Mouse (Mus musculus) forebrain, embryonic 10.5 days (tissue): ENCODE data around the gene Apol9b. TPM values are rescaled to one million over a fixed set of nuclear protein-coding genes. Genes with fewer than 3 reads are reported as not detected.
"Not testable (repeated sequence)": the region's sequence is repeated elsewhere in the genome, so short reads cannot be mapped to it uniquely, and the experiment has no call there.

ENCODE experiments used
- DNase-seq: peaks from one replicate; pipeline ENCODE4 v3.0.0-alpha.2; 2017; ENCODE audit warnings: low spot score; ENCODE audit errors: extremely low spot score
- H3K27ac ChIP-seq: fragments of 300-500 bp; sonication (generic); 2 replicates; pipeline ENCODE4 v1.5.1; 2016; ENCODE audit warnings: mild to moderate bottlenecking
- H3K27me3 ChIP-seq: fragments of 300-500 bp; sonication (generic); 2 replicates; pipeline ENCODE4 v1.6.1; 2016; ENCODE audit warnings: mild to moderate bottlenecking; ENCODE audit not compliant: poor library complexity, severe bottlenecking
- H3K36me3 ChIP-seq: fragments of 300-500 bp; sonication (generic); replicated peaks from 2 replicates; pipeline ENCODE4 v1.6.1; 2016; ENCODE audit warnings: mild to moderate bottlenecking, moderate library complexity
- H3K4me1 ChIP-seq: fragments of 300-500 bp; sonication (generic); 2 replicates; pipeline ENCODE4 v1.6.1; 2016
- H3K4me3 ChIP-seq: fragments of 300-500 bp; sonication (generic); 2 replicates; pipeline ENCODE4 v1.5.1; 2016; ENCODE audit warnings: mild to moderate bottlenecking, moderate library complexity
- H3K9me3 ChIP-seq: fragments of 300-500 bp; sonication (generic); 2 replicates; pipeline ENCODE4 v1.6.1; 2016; ENCODE audit warnings: mild to moderate bottlenecking, moderate library complexity
- WGBS: fragments of 180-500 bp; shearing (Covaris S2); methylation state at CpG from one replicate; pipeline ENCODE4 v1.1.7; 2016; 5-methylcytosine and 5-hydroxymethylcytosine counted together
- polyA plus RNA-seq: library from polyadenylated mRNA; unstranded; fragments of >200 nt; fragmentation: Nextera tagmentation; extraction: Ambion mirVana; gene quantifications from 2 replicates; pipeline ENCODE4 v1.2.1, GENCODE M21; 2016

The Apol9b gene
- polyA plus RNA-seq, 1 experiment from 2014 or later: not detected

GRCm38 (mm10) chr15:77731605-77732004 lies 2.8 kb downstream of the Apol9b start:
- no peak for DNase-seq
- H3K36me3 ChIP-seq: no peaks in the 10 kb centered on the region
- no peak overlapping the region for H3K27ac ChIP-seq
- no peaks in the 10 kb centered on the region for H3K4me1 ChIP-seq
- no peak overlapping the region for H3K4me3 ChIP-seq
- no peaks in the 10 kb centered on the region for H3K27me3 ChIP-seq
- H3K9me3 ChIP-seq: no peaks in the 10 kb centered on the region
- 87% methylated on average over 5 of the region's 5 CpGs for WGBS

DNA sequence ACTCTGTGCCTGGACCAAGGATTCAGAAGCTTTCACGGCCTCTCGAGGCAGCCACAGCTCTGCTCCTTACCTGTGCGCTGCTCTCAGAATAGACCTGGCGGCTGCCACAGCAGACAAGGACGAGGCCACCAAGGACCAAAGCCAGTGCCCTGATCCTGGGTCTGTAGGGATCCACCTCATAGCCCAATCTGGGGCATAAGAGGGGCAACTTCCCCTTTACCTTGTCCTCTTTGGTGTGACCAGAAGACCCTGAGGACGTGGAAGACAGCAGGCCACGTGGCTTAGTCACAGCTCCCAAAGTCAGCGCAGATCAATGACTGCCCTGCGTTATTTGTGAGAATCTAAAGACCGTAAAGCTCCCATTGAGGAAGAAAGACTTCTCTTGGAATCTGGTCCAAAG lies 4.0 kb downstream of the Apol9b start:
- not testable (repeated sequence) for H3K4me1 ChIP-seq, H3K4me3 ChIP-seq, H3K27me3 ChIP-seq, H3K36me3 ChIP-seq, H3K27ac ChIP-seq, H3K9me3 ChIP-seq, DNase-seq
- WGBS: 79% methylated on average over 10 of the region's 10 CpGs

GRCm38 (mm10) chr15:77733380-77733779 lies 4.5 kb downstream of the Apol9b start:
- H3K36me3 ChIP-seq, H3K27me3 ChIP-seq, DNase-seq, H3K9me3 ChIP-seq, H3K4me3 ChIP-seq, H3K4me1 ChIP-seq, H3K27ac ChIP-seq: not testable (repeated sequence)
- 87% methylated on average over 8 of the region's 8 CpGs for WGBS

DNA sequence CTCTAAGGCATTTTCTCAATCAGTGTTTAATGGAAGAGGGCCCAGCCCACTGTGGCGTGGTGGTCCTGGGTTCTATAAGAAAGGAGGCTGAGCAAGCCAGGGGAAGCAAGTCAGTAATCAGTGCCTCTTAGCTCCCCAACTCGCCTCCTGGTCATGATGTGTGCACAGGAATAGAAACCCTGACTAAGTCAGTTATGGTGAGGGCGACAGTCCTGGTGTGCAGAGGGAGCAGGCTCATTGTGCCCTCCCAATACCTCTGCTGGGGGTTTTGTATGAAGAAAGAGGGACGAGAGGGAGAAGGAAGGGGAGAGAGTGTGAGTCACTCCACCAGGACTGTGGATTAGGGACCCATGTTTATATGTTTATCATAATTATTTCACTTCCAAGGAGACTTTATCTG lies 5.1 kb downstream of the Apol9b start:
- 74% methylated on average over 4 of the region's 4 CpGs for WGBS
- H3K36me3 ChIP-seq: not testable (repeated sequence)

DNA sequence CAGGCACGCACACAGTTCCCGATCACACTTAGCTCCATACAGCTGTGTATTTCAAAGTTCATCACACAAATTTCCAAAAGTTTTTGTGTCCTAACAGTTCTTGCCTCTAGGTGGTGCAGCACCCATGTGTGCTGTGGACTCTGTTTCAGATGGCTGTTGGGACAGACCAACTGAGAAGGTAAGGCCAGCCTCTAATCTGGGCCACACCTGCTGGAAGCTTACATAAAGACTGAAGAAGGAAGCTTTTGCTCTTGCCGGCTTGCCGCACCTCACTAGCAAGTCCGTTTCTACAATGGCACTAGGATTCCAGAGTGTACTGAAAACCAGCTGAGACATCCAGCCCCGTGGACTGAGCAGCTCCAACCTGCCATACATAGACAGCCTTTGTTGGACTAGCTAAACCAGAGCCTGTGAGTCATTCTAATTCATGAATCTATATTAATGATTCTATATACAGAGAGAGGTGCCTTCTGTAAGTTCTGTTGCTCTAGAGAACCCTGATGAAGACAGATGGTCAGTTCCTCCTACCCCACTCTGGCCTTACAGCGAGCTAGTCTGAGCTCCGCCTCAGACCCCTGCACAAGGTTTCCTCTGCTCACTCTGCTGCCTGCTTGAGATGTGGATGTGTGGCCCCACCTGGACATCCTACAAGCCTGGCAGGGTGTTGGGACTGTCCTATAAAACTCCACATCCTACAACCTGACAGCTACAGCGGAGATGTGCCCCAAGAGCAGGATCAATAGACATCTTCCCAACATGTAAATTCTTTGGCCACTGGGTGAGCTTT lies 11.9 kb downstream of the Apol9b start:
- no peak for DNase-seq
- H3K9me3 ChIP-seq: no peaks in the 10 kb centered on the region
- no peaks in the 10 kb centered on the region for H3K36me3 ChIP-seq
- H3K4me3 ChIP-seq: no peak overlapping the region
- no peaks in the 10 kb centered on the region for H3K27me3 ChIP-seq
- H3K27ac ChIP-seq: no peak overlapping the region
- 74% methylated on average over 9 of the region's 9 CpGs for WGBS
- peaks cover 9% of the 10 kb centered on the region for H3K4me1 ChIP-seq

More for the DNA sequence above, 5.1 kb downstream of the Apol9b start:
- DNase-seq, H3K4me3 ChIP-seq, H3K9me3 ChIP-seq, H3K27me3 ChIP-seq, H3K27ac ChIP-seq, H3K4me1 ChIP-seq: not testable (repeated sequence)

DNA sequence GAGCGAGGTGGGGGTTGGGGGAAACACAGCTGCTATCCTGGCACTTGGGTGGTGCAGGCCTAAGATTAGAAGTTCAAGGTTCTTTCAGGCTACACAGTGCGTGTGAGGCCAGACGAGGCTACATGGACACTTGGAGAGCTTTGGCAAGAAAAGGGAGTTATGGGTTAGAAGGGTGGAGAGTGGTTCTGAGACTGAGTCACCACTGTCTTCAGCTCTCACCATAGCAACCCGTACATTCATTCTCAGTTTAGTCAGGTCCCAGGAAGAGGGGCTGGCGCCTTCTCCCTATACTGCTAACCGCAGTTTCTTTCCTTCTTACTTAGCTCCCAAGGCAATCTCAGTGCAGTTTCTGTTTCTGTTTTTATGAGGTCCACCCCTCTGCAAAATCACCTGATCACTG lies 12.7 kb downstream of the Apol9b start:
- DNase-seq, H3K27me3 ChIP-seq, H3K4me3 ChIP-seq, H3K9me3 ChIP-seq, H3K27ac ChIP-seq, H3K36me3 ChIP-seq, H3K4me1 ChIP-seq: not testable (repeated sequence)
- 88% methylated on average over 6 of the region's 6 CpGs for WGBS

- 55% methylated on average over 5 of the region's 5 CpGs for WGBS
- Histone ChIP-seq H3K27ac (0 out of 2 replicates have a peak overlapping the region, but pooled peaks have one; percentile 35), H3K9me3 (no peaks in the 10 kb centered on the region), H3K4me3 (no peak overlapping the region), H3K36me3 (no peaks in the 10 kb centered on the region), H3K27me3 (no peaks in the 10 kb centered on the region), H3K4me1 (peaks cover 9% of the 10 kb centered on the region)
- no peak for DNase-seq
Observed at GRCm38 (mm10) chr15:77744632-77745031, 15.8 kb downstream of the Apol9b start.

- H3K27me3 ChIP-seq: no peaks in the 10 kb centered on the region
- no peaks in the 10 kb centered on the region for H3K9me3 ChIP-seq
- no peaks in the 10 kb centered on the region for H3K36me3 ChIP-seq
- peaks cover 9% of the 10 kb centered on the region for H3K4me1 ChIP-seq
- H3K27ac ChIP-seq: no peak overlapping the region
- H3K4me3 ChIP-seq: no peak overlapping the region
- DNase-seq: no peak
Observed at GRCm38 (mm10) chr15:77745081-77745480, 16.2 kb downstream of the Apol9b start.

- Histone ChIP-seq H3K27me3 (no peaks in the 10 kb centered on the region), H3K27ac (no peak overlapping the region), H3K4me1 (peaks cover 9% of the 10 kb centered on the region), H3K9me3 (no peaks in the 10 kb centered on the region), H3K36me3 (no peaks in the 10 kb centered on the region), H3K4me3 (no peak overlapping the region)
- 86% methylated on average over 1 of the region's 1 CpGs for WGBS
- no peak for DNase-seq
Observed at GRCm38 (mm10) chr15:77746326-77746725, 17.5 kb downstream of the Apol9b start.

GRCm38 (mm10) chr15:77748414-77748813 lies 19.6 kb downstream of the Apol9b start:
- no peaks in the 10 kb centered on the region for H3K27me3 ChIP-seq
- no peaks in the 10 kb centered on the region for H3K9me3 ChIP-seq
- no peaks in the 10 kb centered on the region for H3K36me3 ChIP-seq
- DNase-seq: no peak
- 96% methylated on average over 3 of the region's 3 CpGs for WGBS
- no peak overlapping the region for H3K27ac ChIP-seq
- H3K4me1 ChIP-seq: peaks cover 9% of the 10 kb centered on the region
- no peak overlapping the region for H3K4me3 ChIP-seq

DNA sequence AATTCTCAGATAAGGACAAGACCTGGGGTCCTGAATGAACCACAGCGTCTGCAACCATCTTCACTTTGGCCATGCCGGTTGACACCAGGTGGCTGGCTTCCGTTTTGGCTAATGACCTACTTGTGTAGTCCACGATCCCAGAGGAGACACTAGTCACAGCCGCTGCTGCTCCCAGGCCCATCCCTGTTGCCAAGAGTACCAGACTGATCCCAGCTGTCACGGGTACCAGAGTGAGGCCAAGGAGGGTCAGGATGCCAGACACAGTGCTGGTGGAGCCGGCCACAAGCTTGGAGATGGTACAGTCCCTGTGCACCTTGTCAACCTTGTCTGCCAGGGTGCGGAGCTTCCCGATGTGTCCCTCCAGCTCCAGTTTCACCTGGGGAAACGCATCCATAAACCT lies 20.9 kb downstream of the Apol9b start:
- no peak for DNase-seq
- no peaks in the 10 kb centered on the region for H3K27me3 ChIP-seq
- no peak overlapping the region for H3K27ac ChIP-seq
- 94% methylated on average over 10 of the region's 10 CpGs for WGBS
- no peaks in the 10 kb centered on the region for H3K4me1 ChIP-seq
- no peaks in the 10 kb centered on the region for H3K9me3 ChIP-seq
- no peaks in the 10 kb centered on the region for H3K36me3 ChIP-seq
- no peak overlapping the region for H3K4me3 ChIP-seq

DNA sequence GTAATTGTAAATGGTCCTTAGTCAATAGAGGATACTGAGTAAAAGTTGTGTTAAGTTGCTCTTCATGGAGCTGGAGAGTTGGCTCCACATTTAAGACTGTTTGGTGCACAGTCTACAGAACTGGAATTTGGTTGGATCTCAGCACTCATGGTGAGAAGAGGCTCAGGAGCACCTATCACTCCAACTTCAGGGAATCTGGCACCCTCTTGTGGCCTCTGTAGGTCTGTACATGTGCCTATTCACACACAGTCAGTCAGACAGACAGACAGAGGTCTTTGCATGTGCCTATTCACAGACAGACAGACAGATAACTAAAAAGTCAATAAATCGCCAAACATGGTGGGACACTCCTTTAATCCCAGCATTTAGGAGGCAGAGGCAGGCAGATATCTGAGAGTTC lies 21.6 kb downstream of the Apol9b start:
- no peak for DNase-seq
- H3K4me3 ChIP-seq: no peak overlapping the region
- 28% methylated on average over 1 of the region's 1 CpGs for WGBS
- no peaks in the 10 kb centered on the region for H3K9me3 ChIP-seq
- no peaks in the 10 kb centered on the region for H3K27me3 ChIP-seq
- no peaks in the 10 kb centered on the region for H3K36me3 ChIP-seq
- H3K4me1 ChIP-seq: 0 out of 2 replicates have a peak, but pooled peaks cover 3% of the 10 kb centered on the region
- H3K27ac ChIP-seq: no peak overlapping the region

DNA sequence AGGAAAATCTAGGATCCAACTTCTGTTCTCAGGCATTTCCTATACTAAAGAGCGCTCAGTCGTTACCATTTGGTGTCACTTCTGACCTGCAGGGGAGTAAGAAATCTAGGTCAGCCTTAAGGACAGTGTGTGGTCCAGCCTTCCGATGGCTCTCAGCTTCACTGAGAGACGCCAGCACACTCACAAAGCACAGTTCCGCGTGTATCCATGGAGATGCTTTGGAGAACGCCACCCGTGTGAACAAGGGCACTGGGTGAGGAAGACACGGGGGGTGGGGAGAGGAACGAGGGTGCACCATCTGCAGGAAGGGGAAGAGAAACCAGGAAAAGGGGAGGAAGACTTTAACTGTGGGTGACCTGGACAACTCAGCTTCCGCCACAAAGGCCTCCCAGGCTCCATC lies 23.6 kb downstream of the Apol9b start:
- H3K36me3 ChIP-seq: no peaks in the 10 kb centered on the region
- DNase-seq: no peak
- no peak overlapping the region for H3K4me3 ChIP-seq
- H3K9me3 ChIP-seq: no peaks in the 10 kb centered on the region
- H3K4me1 ChIP-seq: peaks cover 9% of the 10 kb centered on the region
- H3K27me3 ChIP-seq: no peaks in the 10 kb centered on the region
- no peak overlapping the region for H3K27ac ChIP-seq
- WGBS: 75% methylated on average over 11 of the region's 11 CpGs

DNA sequence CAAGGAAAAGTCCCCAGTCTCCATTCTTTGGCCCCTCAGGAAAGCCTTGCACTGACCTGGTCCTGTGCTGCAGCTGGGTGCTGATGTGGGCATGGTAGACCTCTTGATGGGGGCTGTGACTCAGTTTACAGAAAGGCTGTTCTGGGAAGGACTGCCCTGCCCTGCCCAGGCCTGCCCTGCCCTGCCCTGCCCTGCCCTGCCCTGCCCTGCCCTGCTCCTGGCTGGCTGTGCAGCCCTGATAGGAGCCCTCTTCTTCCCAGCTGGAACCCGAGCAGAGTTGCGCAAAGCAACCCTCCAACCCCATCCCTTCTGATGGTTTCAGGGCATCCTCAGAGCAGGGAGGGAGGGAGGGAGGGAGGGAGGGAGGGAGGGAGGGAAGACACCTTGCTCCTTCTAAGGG lies 26.3 kb downstream of the Apol9b start:
- Histone ChIP-seq H3K27ac (no peak overlapping the region), H3K27me3 (no peaks in the 10 kb centered on the region), H3K9me3 (no peaks in the 10 kb centered on the region), H3K36me3 (peaks cover 12% of the 10 kb centered on the region), H3K4me1 (peaks cover 9% of the 10 kb centered on the region), H3K4me3 (no peak overlapping the region)
- WGBS: 50% methylated on average over 1 of the region's 2 CpGs
- no peak for DNase-seq
